Mouse (Mus musculus): Measurements from ENCODE around the gene Usp20. TPM values are rescaled to one million over a fixed set of nuclear protein-coding genes. Genes with fewer than 3 reads are reported as not detected.
A peak's percentile ranks its signal among the peaks of the same experiment; 100 is the strongest.

The Usp20 gene
- polyA plus RNA-seq, 1 experiment from 2014 or later = 42.4 TPM

DNA sequence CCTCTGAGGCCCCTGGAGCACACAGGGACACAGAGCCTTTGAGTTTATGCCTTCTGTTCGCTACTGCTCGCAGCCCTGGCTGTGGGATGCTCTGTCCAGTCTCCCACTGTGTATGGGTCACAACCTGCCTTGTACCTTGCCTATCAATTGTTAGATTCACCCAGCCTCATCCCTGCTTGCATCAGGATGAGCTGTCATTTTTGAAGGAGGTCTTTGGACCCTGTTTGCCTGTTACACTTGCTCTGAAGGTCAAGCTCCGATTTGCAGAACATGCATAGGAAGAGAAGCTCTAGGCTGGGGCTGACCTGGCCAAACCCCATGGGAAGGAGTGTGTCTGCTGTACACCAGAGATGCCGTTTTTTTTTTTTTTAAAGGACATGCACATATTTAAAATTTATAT is 24.6 kb upstream of the Usp20 start:
- H3K9ac ChIP-seq = no peak overlapping the region
- no peaks in the 10 kb centered on the region for H3K9me3 ChIP-seq

GRCm38 (mm10) chr2:30958726-30959125 is 23.4 kb upstream of the Usp20 start:
- Histone ChIP-seq H3K4me1 (replicated peaks) (peaks cover 28% of the 10 kb centered on the region), H3K27me3 (no peaks in the 10 kb centered on the region), H3K36me3 (peaks cover 92% of the 10 kb centered on the region), H3K4me2 (no peak overlapping the region), H3K9ac (no peak overlapping the region), H3K27ac (no peak overlapping the region), H3K4me3 (no peak overlapping the region), H3K9me3 (no peaks in the 10 kb centered on the region)
- no peak for ATAC-seq (ENCODE audit: low FRiP score)
- 90% methylated on average over 14 of the region's 14 CpGs for WGBS

More for the DNA sequence above, 24.6 kb upstream of the Usp20 start:
- Histone ChIP-seq H3K4me1 (replicated peaks) (peaks cover 34% of the 10 kb centered on the region), H3K27me3 (no peaks in the 10 kb centered on the region), H3K4me2 (no peak overlapping the region), H3K4me3 (no peak overlapping the region), H3K36me3 (peaks cover 80% of the 10 kb centered on the region), H3K27ac (no peak overlapping the region)
- WGBS = 90% methylated on average over 4 of the region's 4 CpGs
- no peak for ATAC-seq (ENCODE audit: low FRiP score)

GRCm38 (mm10) chr2:30959856-30960255 is 22.2 kb upstream of the Usp20 start:
- H3K27me3 ChIP-seq = no peaks in the 10 kb centered on the region
- no peak for ATAC-seq (ENCODE audit: low FRiP score)
- H3K4me2 ChIP-seq = no peak overlapping the region
- no peaks in the 10 kb centered on the region for H3K9me3 ChIP-seq
- 45% methylated on average over 5 of the region's 5 CpGs for WGBS
- peaks cover 100% of the 10 kb centered on the region for H3K36me3 ChIP-seq
- peaks cover 20% of the 10 kb centered on the region for H3K4me1 ChIP-seq (replicated peaks)
- H3K9ac ChIP-seq = no peak overlapping the region
- no peak overlapping the region for H3K27ac ChIP-seq
- no peak overlapping the region for H3K4me3 ChIP-seq

- Histone ChIP-seq H3K27me3 (no peaks in the 10 kb centered on the region), H3K4me1 (replicated peaks) (peaks cover 27% of the 10 kb centered on the region), H3K9ac (no peak overlapping the region), H3K27ac (no peak overlapping the region), H3K4me3 (no peak overlapping the region), H3K4me2 (no peak overlapping the region), H3K36me3 (peaks cover 81% of the 10 kb centered on the region), H3K9me3 (no peaks in the 10 kb centered on the region)
- 91% methylated on average over 11 of the region's 11 CpGs for WGBS
- ATAC-seq (ENCODE audit: low FRiP score) = no peak
These were observed 19.4 kb upstream of the Usp20 start for GRCm38 (mm10) chr2:30962570-30963254.

DNA sequence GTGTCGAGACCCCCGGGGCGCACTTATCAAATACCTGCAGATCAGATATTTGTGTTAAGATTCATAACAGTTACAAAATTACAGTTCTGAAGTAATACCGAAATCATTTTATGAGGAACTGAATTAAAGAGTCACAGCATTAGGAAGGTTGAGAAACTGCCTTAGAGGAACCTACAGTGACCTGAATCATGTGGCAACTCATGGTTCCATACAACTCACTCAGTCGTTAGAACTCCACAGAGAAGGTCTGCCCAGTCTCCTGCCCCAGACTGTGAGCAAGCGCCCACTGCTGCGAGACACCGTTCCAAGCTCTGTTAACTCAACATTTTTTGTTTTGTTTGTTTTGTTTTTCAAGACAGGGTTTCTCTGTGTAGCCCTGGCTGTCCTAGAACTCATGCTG is 16.5 kb upstream of the Usp20 start:
- no peak for ATAC-seq (ENCODE audit: low FRiP score)
- H3K4me3 ChIP-seq = no peak overlapping the region
- H3K4me1 ChIP-seq (replicated peaks) = peaks cover 27% of the 10 kb centered on the region
- no peaks in the 10 kb centered on the region for H3K27me3 ChIP-seq
- H3K27ac ChIP-seq = no peak overlapping the region
- no peak overlapping the region for H3K9ac ChIP-seq
- 93% methylated on average over 8 of the region's 8 CpGs for WGBS
- H3K9me3 ChIP-seq = no peaks in the 10 kb centered on the region
- H3K36me3 ChIP-seq = peaks cover 59% of the 10 kb centered on the region
- H3K4me2 ChIP-seq = 0 out of 2 replicates have a peak overlapping the region, but pooled peaks have one; percentile 83

- Histone ChIP-seq H3K27me3 (no peaks in the 10 kb centered on the region), H3K27ac (no peak overlapping the region), H3K4me1 (replicated peaks) (peaks cover 27% of the 10 kb centered on the region), H3K4me3 (peak overlapping the region; percentile 92), H3K9ac (peak overlapping the region; percentile 96), H3K36me3 (peaks cover 53% of the 10 kb centered on the region), H3K4me2 (peak overlapping the region; percentile 83), H3K9me3 (no peaks in the 10 kb centered on the region)
- 30% methylated on average over 16 of the region's 16 CpGs for WGBS
- ATAC-seq (ENCODE audit: low FRiP score) = no peak
These were observed 15.3 kb upstream of the Usp20 start for GRCm38 (mm10) chr2:30966826-30967225.

DNA sequence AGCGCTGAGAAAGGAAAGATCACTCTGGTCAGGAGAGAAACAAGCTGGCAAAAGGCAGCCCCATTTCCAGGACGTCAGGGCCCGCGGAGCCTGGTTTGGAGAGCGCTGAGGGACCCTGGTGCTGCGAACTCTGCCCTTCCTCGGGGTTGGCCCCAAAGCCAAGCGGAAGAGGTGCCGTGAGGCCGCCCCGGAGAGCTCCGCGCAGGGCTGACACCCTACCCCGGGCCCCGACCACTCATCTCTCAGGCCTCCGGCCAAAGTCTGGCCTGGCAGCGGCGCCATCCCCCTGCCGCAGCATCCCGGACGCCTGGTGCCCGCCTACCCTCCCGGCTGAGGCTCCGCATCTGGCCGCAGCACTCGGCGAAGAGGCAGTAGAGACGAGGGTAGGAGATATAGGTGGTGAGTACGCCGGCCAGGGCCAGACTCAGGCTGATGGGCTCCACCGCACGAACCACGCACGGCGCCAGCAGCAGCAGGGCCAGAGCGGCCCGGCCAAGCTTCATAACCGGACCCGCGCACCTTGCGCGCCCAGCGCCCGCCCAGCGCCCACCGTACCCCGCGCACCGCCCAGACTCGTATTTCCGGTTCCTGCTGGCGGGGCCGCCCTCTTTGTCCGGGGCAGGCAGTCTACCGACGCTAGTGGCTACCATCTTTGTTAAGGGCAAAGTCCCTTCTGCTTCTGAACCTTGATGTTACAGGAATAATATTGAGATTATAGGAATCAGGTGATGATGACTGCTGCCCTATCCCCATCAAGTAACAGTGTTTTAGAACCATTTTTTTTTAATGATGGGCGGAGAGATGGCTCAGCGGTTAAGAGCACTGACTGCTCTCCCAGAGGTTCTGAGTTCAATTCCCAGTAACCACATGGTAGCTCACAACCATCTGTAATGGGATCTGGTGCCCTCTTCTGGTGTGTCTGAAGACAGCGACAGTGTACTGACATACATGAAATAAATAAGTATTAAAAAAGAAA is 14.4 kb upstream of the Usp20 start, which contains the start of gene Tor1a:
Tor1a (minus strand) TSS at position 582 of the 976 bp plus-strand sequence.
- 4% methylated on average over 31 of the region's 59 CpGs for WGBS
- H3K4me1 ChIP-seq (replicated peaks) = peaks cover 27% of the 10 kb centered on the region

GRCm38 (mm10) chr2:30983024-30983423 is 945 bp downstream of the Usp20 start:
- peak overlapping the region; percentile 66 for H3K4me3 ChIP-seq

More for the DNA sequence above, 14.4 kb upstream of the Usp20 start, which contains the start of gene Tor1a:
- H3K27me3 ChIP-seq = no peaks in the 10 kb centered on the region
- H3K4me2 ChIP-seq = peak within 1 kb of the TSS; percentile 83
- H3K9ac ChIP-seq = peak within 1 kb of the TSS; percentile 96
- peak; percentile 95 for ATAC-seq (ENCODE audit: low FRiP score)
- peak within 1 kb of the TSS; percentile 82 for H3K27ac ChIP-seq
- no peaks in the 10 kb centered on the region for H3K9me3 ChIP-seq
- peaks cover 50% of the 10 kb centered on the region for H3K36me3 ChIP-seq
- H3K4me3 ChIP-seq = peak within 1 kb of the TSS; percentile 92

DNA sequence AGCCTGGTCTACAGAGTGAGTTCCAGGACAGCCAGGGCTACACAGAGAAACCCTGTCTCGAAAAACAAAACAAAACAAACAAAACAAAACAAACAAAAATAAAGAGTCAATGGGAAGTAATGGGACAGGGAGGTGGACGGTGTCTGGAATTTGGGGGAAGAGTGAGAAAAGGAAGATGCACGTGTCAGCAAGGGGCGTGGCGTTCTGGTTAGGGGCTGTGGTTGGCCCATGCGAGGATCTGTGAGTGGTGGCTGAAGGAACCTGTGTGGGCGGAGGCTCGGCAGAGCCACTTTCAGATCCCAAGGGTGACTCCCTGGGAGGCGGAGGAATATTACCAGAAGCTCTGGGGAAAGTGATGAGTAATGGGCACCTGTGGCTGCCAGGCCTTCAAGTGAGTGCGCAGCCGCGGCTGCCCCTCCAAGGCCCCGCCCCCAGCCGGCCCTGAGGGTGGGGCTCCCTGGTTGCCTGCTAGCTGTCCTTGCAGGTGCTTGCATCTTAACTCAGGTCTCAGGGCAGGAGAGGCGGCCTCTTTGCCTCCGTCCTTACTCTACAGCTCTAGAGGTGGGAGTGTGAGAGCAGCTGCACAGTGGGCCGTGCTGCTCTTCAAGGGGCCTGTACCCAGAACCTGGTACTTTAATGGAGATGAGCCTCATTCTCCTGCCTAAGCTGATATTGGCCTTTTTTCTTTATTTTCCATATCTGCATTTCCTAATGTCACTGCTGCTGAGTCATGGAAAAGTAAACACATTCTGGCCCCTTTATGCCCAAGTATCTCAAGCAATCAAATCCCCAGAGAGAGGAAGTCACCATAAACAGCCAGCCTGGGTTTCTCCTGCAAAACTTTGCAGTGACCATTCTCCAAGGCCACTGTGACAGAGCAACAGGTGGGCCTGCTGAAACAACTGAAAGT is 3.3 kb downstream of the Usp20 start:
- Histone ChIP-seq H3K4me1 (replicated peaks) (peaks cover 33% of the 10 kb centered on the region), H3K27me3 (no peaks in the 10 kb centered on the region), H3K4me3 (no peak overlapping the region), H3K4me2 (no peak overlapping the region), H3K9ac (no peak overlapping the region), H3K36me3 (peaks cover 8% of the 10 kb centered on the region), H3K9me3 (no peaks in the 10 kb centered on the region), H3K27ac (no peak overlapping the region)
- ATAC-seq (ENCODE audit: low FRiP score) = no peak
- WGBS = 26% methylated on average over 17 of the region's 17 CpGs

More at GRCm38 (mm10) chr2:30983024-30983423, 945 bp downstream of the Usp20 start:
- Histone ChIP-seq H3K36me3 (peaks cover 21% of the 10 kb centered on the region), H3K27me3 (no peaks in the 10 kb centered on the region), H3K9me3 (no peaks in the 10 kb centered on the region), H3K4me2 (peak overlapping the region; percentile 79), H3K4me1 (replicated peaks) (peaks cover 33% of the 10 kb centered on the region), H3K27ac (peak overlapping the region; percentile 71; the same call in 1 of the 2 replicates), H3K9ac (peak overlapping the region; percentile 83)
- no peak for ATAC-seq (ENCODE audit: low FRiP score)
- 51% methylated on average over 7 of the region's 7 CpGs for WGBS

- no peak overlapping the region for H3K4me2 ChIP-seq
- peaks cover 6% of the 10 kb centered on the region for H3K4me1 ChIP-seq (replicated peaks)
- H3K27me3 ChIP-seq = no peaks in the 10 kb centered on the region
- peaks cover 12% of the 10 kb centered on the region for H3K36me3 ChIP-seq
- 91% methylated on average over 9 of the region's 9 CpGs for WGBS
- H3K9ac ChIP-seq = no peak overlapping the region
- no peak for ATAC-seq (ENCODE audit: low FRiP score)
- no peaks in the 10 kb centered on the region for H3K9me3 ChIP-seq
- no peak overlapping the region for H3K27ac ChIP-seq
- no peak overlapping the region for H3K4me3 ChIP-seq
These were observed 8.1 kb downstream of the Usp20 start for GRCm38 (mm10) chr2:30990221-30990620.

DNA sequence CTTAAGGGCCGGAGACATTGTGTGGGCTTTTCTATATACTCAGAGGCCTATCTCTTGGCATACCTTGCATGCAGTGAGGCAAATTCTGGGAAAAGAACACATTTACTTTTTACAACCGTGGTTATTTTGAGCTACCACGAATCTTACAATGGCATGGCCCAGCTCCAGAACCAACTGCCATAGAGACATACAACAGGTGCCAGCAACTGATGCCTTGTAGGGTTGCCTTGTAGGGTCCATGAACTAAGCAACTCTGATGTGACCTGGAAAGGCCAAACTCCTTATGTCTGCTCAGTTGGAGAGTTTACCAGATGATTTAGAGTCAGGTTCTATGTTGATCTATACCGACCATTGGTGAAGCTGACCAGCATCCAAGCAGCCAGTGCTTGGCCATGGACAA is 12.8 kb downstream of the Usp20 start:
- no peak for ATAC-seq (ENCODE audit: low FRiP score)

More for the DNA sequence above, 12.8 kb downstream of the Usp20 start:
- WGBS = 97% methylated on average over 4 of the region's 4 CpGs
- H3K9me3 ChIP-seq = no peaks in the 10 kb centered on the region
- no peak overlapping the region for H3K9ac ChIP-seq
- H3K27ac ChIP-seq = no peak overlapping the region
- peaks cover 19% of the 10 kb centered on the region for H3K36me3 ChIP-seq
- peaks cover 17% of the 10 kb centered on the region for H3K4me1 ChIP-seq (replicated peaks)
- no peaks in the 10 kb centered on the region for H3K27me3 ChIP-seq
- H3K4me3 ChIP-seq = no peak overlapping the region
- no peak overlapping the region for H3K4me2 ChIP-seq

Data from hindbrain, embryonic 13.5 days (tissue).